Mouse (Mus musculus) megakaryocyte progenitor cell, adult 5-6 weeks (primary cell): ENCODE data around the gene Fggy. TPM values are rescaled to one million over a fixed set of nuclear protein-coding genes. Genes with fewer than 3 reads are reported as not detected.
A peak's percentile ranks its signal among the peaks of the same experiment; 100 is the strongest.

Source experiments
- ATAC-seq: replicated peaks from 2 replicates; pipeline ENCODE4 v1.8.0; 2016; ENCODE audit warnings: mild to moderate bottlenecking, moderate TSS enrichment, inconsistent platforms; ENCODE audit not compliant: poor library complexity
- total RNA-seq, 2 experiments: library from RNA; stranded (forward) in 1 of 2; stranded (reverse) in 1 of 2; fragments of 157-497, 149-512 nt in 1 of 2; fragments of 200-1000 nt in 1 of 2; gene quantifications; 2 replicates each; pipeline versions ENCODE4 v1.2.3 to v1.2.4; 2015 to 2017

Gene Fggy
- total RNA-seq, 2 experiments from 2014 or later = 7.3 to 10.1 TPM

- ATAC-seq = 0 out of 2 replicates have a peak, but pooled peaks have one; percentile 11
Measured at GRCm38 (mm10) chr4:95895199-95895754, 338.0 kb downstream of the Fggy start.

GRCm38 (mm10) chr4:95896571-95896970, 339.3 kb downstream of the Fggy start:
- ATAC-seq = no peak

GRCm38 (mm10) chr4:95897236-95897874, 340.0 kb downstream of the Fggy start:
- no peak for ATAC-seq

- ATAC-seq = no peak
Measured at GRCm38 (mm10) chr4:95898714-95899113, 341.4 kb downstream of the Fggy start.

- ATAC-seq = peak; percentile 44; the same call in 1 of the 2 replicates
Measured at GRCm38 (mm10) chr4:95899926-95900712, 342.8 kb downstream of the Fggy start.

- no peak for ATAC-seq
Measured at GRCm38 (mm10) chr4:95900815-95901214, 343.5 kb downstream of the Fggy start.

GRCm38 (mm10) chr4:95906141-95906540, 348.8 kb downstream of the Fggy start:
- no peak for ATAC-seq

GRCm38 (mm10) chr4:95909689-95910654, 352.7 kb downstream of the Fggy start:
- no peak for ATAC-seq

GRCm38 (mm10) chr4:95913026-95913425, 355.7 kb downstream of the Fggy start:
- no peak for ATAC-seq

- no peak for ATAC-seq
Measured at GRCm38 (mm10) chr4:95915628-95916579, 358.6 kb downstream of the Fggy start.

GRCm38 (mm10) chr4:95917703-95918102, 360.4 kb downstream of the Fggy start:
- no peak for ATAC-seq

- no peak for ATAC-seq
Measured at GRCm38 (mm10) chr4:95920448-95920847, 363.1 kb downstream of the Fggy start.

GRCm38 (mm10) chr4:95924210-95925184, 367.2 kb downstream of the Fggy start:
- ATAC-seq = peak; percentile 98

GRCm38 (mm10) chr4:95928846-95929245, 371.5 kb downstream of the Fggy start:
- no peak for ATAC-seq

- ATAC-seq = no peak
Measured at GRCm38 (mm10) chr4:95929936-95930335, 372.6 kb downstream of the Fggy start.

GRCm38 (mm10) chr4:95931331-95931730, 374.0 kb downstream of the Fggy start:
- no peak for ATAC-seq

- no peak for ATAC-seq
Measured at GRCm38 (mm10) chr4:95933801-95934356, 376.6 kb downstream of the Fggy start.

GRCm38 (mm10) chr4:95934384-95935035, 377.2 kb downstream of the Fggy start:
- no peak for ATAC-seq
